8 mouse cellular contexts compared by ENCODE assay signal in genomic region chr7:28290165-28290564, GRCm38 (mm10). TPM values are rescaled to one million over a fixed set of nuclear protein-coding genes. Genes with fewer than 3 reads are reported as not detected.
DNase-seq lines count a peak whose midpoint lies in the region; ATAC-seq lines count a peak whose summit lies in the region.

No protein-coding gene starts in this region.

- H3K36me3 ChIP-seq in limb, embryonic 12.5 days = no peaks in the 10 kb centered on the region
- no peaks in the 10 kb centered on the region for H3K36me3 ChIP-seq in stomach, embryonic 15.5 days

- H3K4me3 ChIP-seq in limb, embryonic 12.5 days (replicated peaks) = peak overlapping the region; percentile 31
- H3K4me3 ChIP-seq in stomach, embryonic 15.5 days (replicated peaks) = peak overlapping the region; percentile 30

- H3K9me3 ChIP-seq in limb, embryonic 12.5 days = no peaks in the 10 kb centered on the region
- H3K9me3 ChIP-seq in stomach, embryonic 15.5 days = no peaks in the 10 kb centered on the region

- peaks cover 85% of the 10 kb centered on the region for H3K27me3 ChIP-seq in limb, embryonic 12.5 days
- peaks cover 61% of the 10 kb centered on the region for H3K27me3 ChIP-seq in stomach, embryonic 15.5 days (replicated peaks)

- no peak for ATAC-seq in CD4-positive, CD25-positive, alpha-beta regulatory T cell, adult 4 months
- no peak for ATAC-seq in limb, embryonic 12.5 days (ENCODE audit: insufficient number of reproducible peaks, insufficient read depth, low FRiP score, low TSS enrichment, low read depth)
- no peak for ATAC-seq in stomach, embryonic 15.5 days (ENCODE audit: insufficient read depth, low FRiP score, low read depth)

- H3K4me2 ChIP-seq in limb, embryonic 12.5 days = peak overlapping the region; percentile 53
- H3K4me2 ChIP-seq in stomach, embryonic 15.5 days = peak overlapping the region; percentile 65

- peak; percentile 22 for DNase-seq in CD4-positive, CD25-positive, alpha-beta regulatory T cell, adult 2 months (ENCODE audit: low read depth, low spot score)
- peak; percentile 37 for DNase-seq in right cerebral cortex, postnatal 14 days
- DNase-seq in right cerebral cortex, adult 18-20 months = no peak
- DNase-seq in spleen, adult 18-20 months = no peak
- no peak for DNase-seq in spleen, postnatal 36 days (ENCODE audit: low spot score in 2 of 2)

- H3K4me1 ChIP-seq in limb, embryonic 12.5 days (replicated peaks) = peaks cover 15% of the 10 kb centered on the region
- peaks cover 15% of the 10 kb centered on the region for H3K4me1 ChIP-seq in stomach, embryonic 15.5 days

- H3K27ac ChIP-seq in limb, embryonic 12.5 days = no peak overlapping the region
- no peak overlapping the region for H3K27ac ChIP-seq in stomach, embryonic 15.5 days

- H3K9ac ChIP-seq in limb, embryonic 12.5 days (replicated peaks) = peak overlapping the region; percentile 40; the same call in 1 of the 2 replicates
- H3K9ac ChIP-seq in stomach, embryonic 15.5 days = no peak overlapping the region

- WGBS in limb, embryonic 12.5 days = under 1% methylated on average over 15 of the region's 18 CpGs
- 2% methylated on average over 18 of the region's 18 CpGs for WGBS in stomach, embryonic 15.5 days

RNA-seq across cellular contexts. Expression of gene Selenov, which starts 0.8 kb away (rescaled TPM):
- polyA plus RNA-seq in CD4-positive, CD25-positive, alpha-beta regulatory T cell, adult 4 months (2017; shearing (Covaris generic)) = not detected
- polyA plus RNA-seq in limb, embryonic 12.5 days (2016; fragmentation: Nextera tagmentation; extraction: Ambion mirVana) = not detected in 2 replicates
- 0.30 and 0.59 TPM in 2 replicates for polyA plus RNA-seq in stomach, embryonic 15.5 days (2015; fragmentation: Nextera tagmentation; extraction: Ambion mirVana)

RNA-seq across cellular contexts. Expression of gene Dll3, which starts 11.9 kb away (rescaled TPM):
- not detected for polyA plus RNA-seq in CD4-positive, CD25-positive, alpha-beta regulatory T cell, adult 4 months (2017; shearing (Covaris generic))
- 3.5 and 3.7 TPM in 2 replicates for polyA plus RNA-seq in limb, embryonic 12.5 days (2016; fragmentation: Nextera tagmentation; extraction: Ambion mirVana)
- 3.8 and 3.9 TPM in 2 replicates for polyA plus RNA-seq in stomach, embryonic 15.5 days (2015; fragmentation: Nextera tagmentation; extraction: Ambion mirVana)

RNA-seq across cellular contexts. Expression of gene Eid2b, which starts 12.6 kb away (rescaled TPM):
- 1 to 10 TPM in 1 of 2 experiments, under 1 TPM in 1; 0.94 to 1.8 TPM for polyA plus RNA-seq in CD4-positive, CD25-positive, alpha-beta regulatory T cell, adult 4 months (2017; shearing (Covaris generic))
- polyA plus RNA-seq in limb, embryonic 12.5 days (2016; fragmentation: Nextera tagmentation; extraction: Ambion mirVana) = 17.6 and 18.5 TPM in 2 replicates
- polyA plus RNA-seq in stomach, embryonic 15.5 days (2015; fragmentation: Nextera tagmentation; extraction: Ambion mirVana) = 11.5 and 12.0 TPM in 2 replicates

RNA-seq across cellular contexts. Expression of gene Timm50, which starts 21.7 kb away (rescaled TPM):
- polyA plus RNA-seq in CD4-positive, CD25-positive, alpha-beta regulatory T cell, adult 4 months (2017; shearing (Covaris generic)) = 10 to 100 TPM; 35.3 to 36.3 TPM
- polyA plus RNA-seq in limb, embryonic 12.5 days (2016; fragmentation: Nextera tagmentation; extraction: Ambion mirVana) = 166 and 169 TPM in 2 replicates
- polyA plus RNA-seq in stomach, embryonic 15.5 days (2015; fragmentation: Nextera tagmentation; extraction: Ambion mirVana) = 137 and 138 TPM in 2 replicates

RNA-seq across cellular contexts. Expression of gene Eid2, which starts 22.5 kb away (rescaled TPM):
- under 1 TPM in 1 of 2 experiments, not detected in 1; 0.62 TPM for polyA plus RNA-seq in CD4-positive, CD25-positive, alpha-beta regulatory T cell, adult 4 months (2017; shearing (Covaris generic))
- polyA plus RNA-seq in limb, embryonic 12.5 days (2016; fragmentation: Nextera tagmentation; extraction: Ambion mirVana) = 5.4 and 18.9 TPM in 2 replicates
- 8.2 and 8.6 TPM in 2 replicates for polyA plus RNA-seq in stomach, embryonic 15.5 days (2015; fragmentation: Nextera tagmentation; extraction: Ambion mirVana)

Comparison
In these comparisons a context has a peak if more than half of its experiments do, and no peak if none do; other contexts are left out.
1. DNase-seq: peak in CD4-positive, CD25-positive, alpha-beta regulatory T cell, adult 2 months (single experiment) and right cerebral cortex, postnatal 14 days (single experiment); none in right cerebral cortex, adult 18-20 months (single experiment), spleen, adult 18-20 months (0 of 2) and spleen, postnatal 36 days (0 of 2).